Mouse (Mus musculus) heart, postnatal 0 days (tissue): Measurements from ENCODE around the gene Izumo4. TPM values are rescaled to one million over a fixed set of nuclear protein-coding genes. Genes with fewer than 3 reads are reported as not detected.

Experiments used
- ATAC-seq: fragments of 200-750 bp; cut with Nextera tagmentation; 2 replicates; pipeline ENCODE4 v1.8.0; 2017; ENCODE audit warnings: low read depth, moderate number of reproducible peaks, moderate library complexity; ENCODE audit not compliant: insufficient read depth
- DNase-seq: peaks from one replicate; pipeline ENCODE4 v3.0.0-alpha.2; 2016; ENCODE audit warnings: low spot score
- H3K27ac ChIP-seq: fragments of 300-500 bp; sonication (generic); 2 replicates; pipeline ENCODE4 v1.5.1; 2014; ENCODE audit warnings: low read depth, mild to moderate bottlenecking
- H3K27me3 ChIP-seq: fragments of 300-500 bp; sonication (generic); 2 replicates; pipeline ENCODE4 v1.6.1; 2014; ENCODE audit warnings: low read length, mixed read lengths; ENCODE audit not compliant: control insufficient read depth, insufficient read depth
- H3K36me3 ChIP-seq: fragments of 300-500 bp; sonication (generic); replicated peaks from 2 replicates; pipeline ENCODE4 v1.6.1; 2014; ENCODE audit warnings: low read length, mixed read lengths; ENCODE audit not compliant: control insufficient read depth, insufficient read depth
- H3K4me1 ChIP-seq: fragments of 300-500 bp; sonication (generic); 2 replicates; pipeline ENCODE4 v1.6.1; 2014; ENCODE audit warnings: antibody characterized with exemption; ENCODE audit not compliant: control insufficient read depth, insufficient read depth
- H3K4me2 ChIP-seq: fragments of 300-500 bp; sonication (generic); 2 replicates; pipeline ENCODE4 v1.6.1; 2014; ENCODE audit warnings: low read depth, mild to moderate bottlenecking, low read length, moderate library complexity
- H3K4me3 ChIP-seq: fragments of 300-500 bp; sonication (generic); 2 replicates; pipeline ENCODE4 v1.5.1; 2014; ENCODE audit warnings: low read depth, low read length
- H3K9ac ChIP-seq: fragments of 300-500 bp; sonication (generic); replicated peaks from 2 replicates; pipeline ENCODE4 v1.6.1; 2014; ENCODE audit warnings: low read depth, low read length, mixed read lengths
- H3K9me3 ChIP-seq: fragments of 300-500 bp; sonication (generic); replicated peaks from 2 replicates; pipeline ENCODE4 v1.6.1; 2016; ENCODE audit warnings: low read length; ENCODE audit not compliant: control insufficient read depth
- CTCF ChIP-seq: IDR thresholded peaks from 2 replicates; pipeline ENCODE4 v1.5.1; 2016; ENCODE audit warnings: antibody characterized with exemption, control low read depth, low read depth
- EP300 ChIP-seq: IDR thresholded peaks from 2 replicates; pipeline ENCODE4 v1.6.1; 2016; ENCODE audit warnings: antibody characterized with exemption, low read depth
- WGBS: fragments of 180-500 bp; shearing (Covaris S2); extraction: QIAGEN DNeasy Blood & Tissue Kit; methylation state at CpG from one replicate; pipeline ENCODE4 v1.1.7; 2014; 5-methylcytosine and 5-hydroxymethylcytosine counted together
- polyA plus RNA-seq: library from polyadenylated mRNA; unstranded; fragments of >200 nt; fragmentation: Nextera tagmentation; extraction: Ambion mirVana; gene quantifications from 2 replicates; pipeline ENCODE4 v1.2.1, GENCODE M21; 2015
- total RNA-seq: library from RNA; depleted of rRNA; stranded (reverse); fragments of >200 nt; gene quantifications from 2 replicates; pipeline ENCODE4 v1.2.3, GENCODE M21; 2014; ENCODE audit warnings: low replicate concordance

The Izumo4 gene
- total and polyA plus RNA-seq, 2 experiments from 2014 or later: 3.6 to 6.9 TPM

DNA sequence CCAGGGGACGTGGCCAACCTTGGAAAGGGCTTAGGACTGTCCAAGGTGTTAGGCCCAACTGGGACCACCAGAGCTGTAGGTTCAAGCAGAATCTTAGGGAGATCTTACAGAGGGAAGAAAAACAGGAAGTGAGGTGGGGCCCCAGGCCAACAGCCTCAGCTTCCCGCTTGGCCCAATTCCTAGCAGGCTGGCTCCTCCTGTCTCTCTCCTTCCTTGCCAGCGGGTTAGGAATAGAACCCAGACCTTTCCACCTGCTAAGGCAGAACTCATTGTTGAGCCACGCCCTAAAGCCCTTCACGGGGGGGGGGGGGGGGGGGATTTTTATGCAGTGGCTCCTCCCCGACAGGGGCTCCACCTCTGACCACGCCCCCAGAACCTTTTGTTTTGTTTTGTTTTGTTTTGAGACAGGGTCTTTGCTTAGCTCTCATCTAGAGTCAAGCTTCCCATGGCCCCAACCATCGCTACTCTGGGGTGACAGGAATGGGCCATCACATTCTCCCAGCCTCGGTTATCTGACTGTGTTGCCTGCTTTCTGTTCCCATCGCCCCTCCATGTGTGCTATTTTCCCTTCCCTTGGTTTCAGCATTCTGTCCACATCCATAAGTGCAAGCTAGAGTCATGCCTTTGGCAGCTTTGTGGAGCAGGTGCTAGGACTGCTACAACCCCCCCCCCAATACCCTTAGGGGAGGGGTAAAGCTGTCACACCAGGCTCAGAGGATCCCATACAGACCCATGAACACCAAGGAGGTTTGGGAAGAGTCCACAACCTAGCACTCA, 23.2 kb upstream of the Izumo4 start:
- Histone ChIP-seq H3K4me1 (peaks cover 45% of the 10 kb centered on the region), H3K27ac (peak overlapping the region; percentile 99), H3K4me3 (no peak overlapping the region), H3K36me3 (no peaks in the 10 kb centered on the region), H3K9ac (no peak overlapping the region), H3K9me3 (no peaks in the 10 kb centered on the region), H3K4me2 (peak overlapping the region; percentile 75; the same call in 1 of the 2 replicates), H3K27me3 (no peaks in the 10 kb centered on the region)
- TF ChIP-seq CTCF (no peak), EP300 (no peak)
- ATAC-seq: no peak
- WGBS: 30% methylated on average over 10 of the region's 10 CpGs
- no peak for DNase-seq

DNA sequence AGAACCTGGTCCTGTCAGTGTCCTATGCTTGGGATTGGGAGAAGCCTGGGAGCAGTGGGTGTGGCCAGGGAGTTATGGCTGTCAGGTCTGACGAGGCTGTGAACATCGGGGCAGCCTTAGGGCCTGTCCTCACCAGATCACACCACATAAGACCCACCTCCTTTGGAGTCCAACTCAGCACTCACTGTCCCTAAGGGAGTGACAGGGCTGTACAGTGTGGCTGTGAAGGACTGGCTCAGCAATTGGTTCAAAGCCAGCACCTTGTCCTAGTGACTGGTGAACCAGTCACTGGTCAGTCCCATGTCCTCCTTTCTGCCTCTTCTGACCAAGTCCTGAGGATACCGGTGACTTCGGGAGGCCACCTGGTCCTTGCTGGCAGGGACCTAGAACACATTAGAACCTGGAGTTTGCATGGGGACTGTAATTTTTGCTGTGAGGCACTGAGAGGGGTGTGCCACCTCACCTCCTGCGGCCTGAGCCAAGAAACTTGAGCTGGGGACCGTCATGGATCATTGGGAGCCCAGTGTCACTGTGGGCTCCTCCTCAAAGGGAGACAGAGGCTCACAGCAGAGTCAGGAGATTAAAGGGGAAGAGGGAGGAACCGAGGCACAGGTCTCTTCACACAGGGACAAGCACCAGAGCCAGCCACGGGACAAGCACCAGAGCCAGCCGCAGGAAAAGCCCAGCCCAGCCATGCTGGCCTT, 22.3 kb upstream of the Izumo4 start:
- Histone ChIP-seq H3K4me1 (peaks cover 36% of the 10 kb centered on the region), H3K27ac (peak overlapping the region; percentile 99), H3K9ac (no peak overlapping the region), H3K27me3 (no peaks in the 10 kb centered on the region), H3K9me3 (no peaks in the 10 kb centered on the region), H3K4me3 (no peak overlapping the region), H3K4me2 (no peak overlapping the region), H3K36me3 (no peaks in the 10 kb centered on the region)
- TF ChIP-seq EP300 (no peak), CTCF (no peak)
- no peak for ATAC-seq
- no peak for DNase-seq
- WGBS: 45% methylated on average over 9 of the region's 9 CpGs

- Histone ChIP-seq H3K4me2 (no peak overlapping the region), H3K4me3 (no peak overlapping the region), H3K27ac (peak overlapping the region; percentile 99), H3K27me3 (no peaks in the 10 kb centered on the region), H3K36me3 (no peaks in the 10 kb centered on the region; the same call in 1 of the 2 replicates), H3K4me1 (peaks cover 34% of the 10 kb centered on the region), H3K9me3 (no peaks in the 10 kb centered on the region), H3K9ac (no peak overlapping the region)
- 76% methylated on average over 2 of the region's 2 CpGs for WGBS
- DNase-seq (no peak), ATAC-seq (no peak)
- TF ChIP-seq EP300 (no peak), CTCF (no peak)
Measured at GRCm38 (mm10) chr10:80680260-80680696, 21.7 kb upstream of the Izumo4 start.

DNA sequence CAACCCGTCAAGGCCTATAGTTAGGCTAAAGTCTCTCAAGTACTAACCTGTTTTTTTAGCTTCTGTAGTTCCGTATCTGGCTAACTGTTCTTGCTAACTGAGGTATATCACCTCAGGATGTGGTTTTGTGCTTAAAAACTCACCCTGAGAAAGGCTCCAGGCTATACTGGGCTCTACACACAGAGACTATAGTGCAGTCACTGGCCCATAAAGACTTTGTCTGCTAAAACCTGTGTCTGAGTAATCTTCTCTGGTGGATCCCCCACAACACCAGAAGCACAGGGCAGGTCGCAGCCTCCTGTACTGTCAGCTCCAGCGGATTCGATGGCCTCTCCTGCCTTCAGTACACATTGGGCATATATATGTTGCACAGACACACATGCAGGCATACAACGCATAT, 20.0 kb upstream of the Izumo4 start:
- no peak for DNase-seq
- H3K27ac ChIP-seq: no peak overlapping the region
- H3K4me1 ChIP-seq: peaks cover 31% of the 10 kb centered on the region
- no peaks in the 10 kb centered on the region for H3K9me3 ChIP-seq
- H3K36me3 ChIP-seq: peaks cover 11% of the 10 kb centered on the region
- no peak for TF ChIP-seq EP300
- no peak for TF ChIP-seq CTCF
- no peaks in the 10 kb centered on the region for H3K27me3 ChIP-seq
- H3K4me2 ChIP-seq: no peak overlapping the region
- ATAC-seq: no peak
- no peak overlapping the region for H3K9ac ChIP-seq
- H3K4me3 ChIP-seq: no peak overlapping the region
- WGBS: 93% methylated on average over 6 of the region's 6 CpGs

DNA sequence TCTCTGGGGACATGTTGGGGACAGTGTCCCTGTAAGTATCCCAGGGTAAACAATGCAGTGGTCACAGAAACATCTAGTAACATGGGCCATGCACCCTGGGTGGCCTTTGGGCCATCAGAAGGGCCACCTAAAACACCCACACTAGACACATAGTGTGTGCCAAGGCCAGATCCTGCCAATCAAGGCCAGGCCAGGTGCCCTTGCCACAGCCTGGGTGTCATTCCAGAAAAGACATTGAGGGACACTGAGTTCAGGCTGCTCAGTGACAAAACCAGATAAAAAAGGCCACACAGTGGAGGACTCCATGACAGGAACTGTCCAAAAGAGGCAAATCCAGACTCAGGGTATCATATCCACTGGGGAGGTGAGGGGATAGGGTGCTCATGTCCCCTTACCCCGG, 18.3 kb upstream of the Izumo4 start:
- H3K36me3 ChIP-seq: peaks cover 15% of the 10 kb centered on the region
- H3K4me3 ChIP-seq: no peak overlapping the region
- H3K4me1 ChIP-seq: peaks cover 16% of the 10 kb centered on the region
- H3K27me3 ChIP-seq: no peaks in the 10 kb centered on the region
- ATAC-seq: no peak
- H3K4me2 ChIP-seq: no peak overlapping the region
- H3K9ac ChIP-seq: no peak overlapping the region
- WGBS: 82% methylated on average over 1 of the region's 1 CpGs
- no peak for DNase-seq
- no peak overlapping the region for H3K27ac ChIP-seq
- no peak for TF ChIP-seq EP300
- TF ChIP-seq CTCF: no peak
- H3K9me3 ChIP-seq: no peaks in the 10 kb centered on the region
